Mouse (Mus musculus) erythroblast, embryonic 14.5 days (primary cell): ENCODE results near the gene Pwp1.

ENCODE experiments used
- GATA1 ChIP-seq: IDR thresholded peaks from 2 replicates; pipeline ENCODE4 v1.6.1; 2012; ENCODE audit warnings: low read length, inconsistent platforms, mixed read lengths
- TAL1 ChIP-seq: IDR thresholded peaks from 3 replicates; pipeline ENCODE4 v1.6.1; 2012; ENCODE audit warnings: low read length, inconsistent platforms, mixed read lengths

GRCm38 (mm10) chr10:85928499-85929207 lies 99.4 kb downstream of the Pwp1 start:
- TF ChIP-seq GATA1 (no peak), TAL1 (no peak)
